Mouse (Mus musculus): ENCODE data around the gene Dgkb. TPM values are rescaled to one million over a fixed set of nuclear protein-coding genes. Genes with fewer than 3 reads are reported as not detected.
A peak's percentile ranks its signal among the peaks of the same experiment; 100 is the strongest.

Gene Dgkb
- polyA plus RNA-seq, 1 experiment from 2014 or later = 0.05 TPM

DNA sequence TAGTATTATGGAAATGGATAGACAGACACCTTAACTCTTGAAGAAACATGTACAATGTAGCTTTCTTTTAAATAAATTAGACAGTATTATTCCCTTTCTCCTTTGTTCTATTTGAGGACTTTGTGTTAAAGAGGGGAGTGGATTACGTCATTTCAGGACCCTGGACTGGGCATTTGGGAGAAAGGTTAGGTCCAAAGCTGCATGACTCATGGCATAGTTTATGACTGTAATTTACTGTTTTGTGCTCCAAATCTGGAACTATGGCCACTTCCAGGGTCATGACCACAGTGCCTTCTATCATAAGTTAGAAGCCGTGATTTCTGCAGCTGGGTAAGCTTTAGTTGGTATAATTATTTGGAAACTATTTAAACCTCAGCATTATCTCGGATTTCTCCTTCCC, 294.4 kb downstream of the Dgkb start:
- Histone ChIP-seq H3K4me3 (no peak overlapping the region), H3K9me3 (no peaks in the 10 kb centered on the region), H3K27ac (no peak overlapping the region), H3K27me3 (ENCODE audit: insufficient read depth, poor library complexity, severe bottlenecking) (no peaks in the 10 kb centered on the region), H3K36me3 (no peaks in the 10 kb centered on the region), H3K4me1 (no peaks in the 10 kb centered on the region)
- no peak for DNase-seq (ENCODE audit: low spot score)
- 77% methylated on average over 3 of the region's 3 CpGs for WGBS

DNA sequence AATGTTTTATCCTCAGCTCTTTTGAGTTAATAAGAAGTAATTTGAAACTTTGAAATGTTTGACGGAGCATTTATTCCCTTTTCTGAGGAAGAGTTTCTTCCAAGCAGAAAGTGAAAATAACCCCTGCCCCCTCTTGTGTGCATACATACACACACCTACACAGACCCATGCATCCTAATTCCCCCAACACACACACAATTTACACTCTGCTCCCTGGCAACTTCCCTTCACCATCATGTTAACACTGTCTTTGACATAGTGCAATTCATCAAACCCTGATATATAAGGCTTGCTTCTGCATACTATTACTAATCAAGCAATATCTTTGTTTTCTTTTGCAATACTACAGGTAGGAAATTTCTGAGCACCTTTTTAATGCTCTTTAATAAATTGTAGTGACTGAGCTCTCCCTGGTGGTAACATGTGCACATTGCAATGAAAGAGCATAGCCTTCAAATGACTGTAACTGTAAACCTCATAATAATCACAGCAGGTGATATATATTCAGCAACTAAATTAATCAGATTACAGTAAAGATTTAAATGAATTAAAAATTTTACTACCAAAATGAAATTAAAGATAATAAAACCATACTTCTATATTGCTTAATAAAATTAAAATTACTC, 297.6 kb downstream of the Dgkb start:
- no peaks in the 10 kb centered on the region for H3K36me3 ChIP-seq
- H3K9me3 ChIP-seq = no peaks in the 10 kb centered on the region
- no peaks in the 10 kb centered on the region for H3K4me1 ChIP-seq
- no peak overlapping the region for H3K4me3 ChIP-seq
- 73% methylated on average over 1 of the region's 1 CpGs for WGBS
- no peaks in the 10 kb centered on the region for H3K27me3 ChIP-seq (ENCODE audit: insufficient read depth, poor library complexity, severe bottlenecking)
- no peak for DNase-seq (ENCODE audit: low spot score)
- no peak overlapping the region for H3K27ac ChIP-seq

DNA sequence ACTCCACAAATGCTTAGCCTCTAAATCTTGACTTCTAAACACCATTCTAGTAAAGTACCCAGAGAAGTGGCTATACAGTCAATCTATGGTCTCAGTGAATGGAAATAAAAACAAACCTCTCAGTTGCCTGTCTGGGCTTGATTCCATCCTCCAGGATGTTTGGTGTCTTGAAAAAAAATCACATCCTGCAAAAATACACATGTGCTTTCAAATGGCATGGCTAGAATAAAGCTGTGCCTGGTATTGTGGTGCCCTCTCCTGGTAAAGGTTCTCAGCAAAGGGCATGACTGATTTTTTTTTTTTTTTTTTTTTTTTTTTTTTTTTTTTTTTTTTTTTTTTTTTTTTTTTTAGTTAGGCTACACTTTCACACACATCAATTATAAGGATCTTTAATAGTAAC, 306.0 kb downstream of the Dgkb start:
- Histone ChIP-seq H3K9me3 (no peaks in the 10 kb centered on the region), H3K27ac (no peak overlapping the region), H3K4me3 (no peak overlapping the region), H3K36me3 (no peaks in the 10 kb centered on the region), H3K4me1 (no peaks in the 10 kb centered on the region), H3K27me3 (ENCODE audit: insufficient read depth, poor library complexity, severe bottlenecking) (no peaks in the 10 kb centered on the region)
- DNase-seq (ENCODE audit: low spot score) = no peak

DNA sequence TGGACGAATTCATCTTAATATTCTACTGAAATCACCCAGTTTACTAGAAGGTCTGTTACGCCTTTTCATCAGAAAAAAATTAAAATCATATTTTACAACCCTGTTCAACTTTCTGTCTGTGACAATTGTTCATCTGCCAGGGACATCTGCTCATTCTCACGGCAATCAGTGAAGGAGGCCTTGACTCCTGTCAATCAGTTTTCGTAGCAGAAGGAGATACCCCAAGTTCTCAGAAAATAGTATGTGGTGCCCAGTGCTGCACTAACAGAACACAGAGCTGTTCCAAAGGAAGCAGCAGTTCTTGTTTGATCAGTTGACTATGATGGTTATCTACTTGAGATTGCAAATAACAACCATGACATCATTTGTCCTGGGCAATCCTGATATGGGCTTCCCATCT, 307.8 kb downstream of the Dgkb start:
- Histone ChIP-seq H3K9me3 (no peaks in the 10 kb centered on the region), H3K27ac (no peak overlapping the region), H3K36me3 (no peaks in the 10 kb centered on the region), H3K27me3 (ENCODE audit: insufficient read depth, poor library complexity, severe bottlenecking) (no peaks in the 10 kb centered on the region), H3K4me3 (no peak overlapping the region), H3K4me1 (no peaks in the 10 kb centered on the region)
- no peak for DNase-seq (ENCODE audit: low spot score)
- WGBS = 72% methylated on average over 4 of the region's 4 CpGs

DNA sequence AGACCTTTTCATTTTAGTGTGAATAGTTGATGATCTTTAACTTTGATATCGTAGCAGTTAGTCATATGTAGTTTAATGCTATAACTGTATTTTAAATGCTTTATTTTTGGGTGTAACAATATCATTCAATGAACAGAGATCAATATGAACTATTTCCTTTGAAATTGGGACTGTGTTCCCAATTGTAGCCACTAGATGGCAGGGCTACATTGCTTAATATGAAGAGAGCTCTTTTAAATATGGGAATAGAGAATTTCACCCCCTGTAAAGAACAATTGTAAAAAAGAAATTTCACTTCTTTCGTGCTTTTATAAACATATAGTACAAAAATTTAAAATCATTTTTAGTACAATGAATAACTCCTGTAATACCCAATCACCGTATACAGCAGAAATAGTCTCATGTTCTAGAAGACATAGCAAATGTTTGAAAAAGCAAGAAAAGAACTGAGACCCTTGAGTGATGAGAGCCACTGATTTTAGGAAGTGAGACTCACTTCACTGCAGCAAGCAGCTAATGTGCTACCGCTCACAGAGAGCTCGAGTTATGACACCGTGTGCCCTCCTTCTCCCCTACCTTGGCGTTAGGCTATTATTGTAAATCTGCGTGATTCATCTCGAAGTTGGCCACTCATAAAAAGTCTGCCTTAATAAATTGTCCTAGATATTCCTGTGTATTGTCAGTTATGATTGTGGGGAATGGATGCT, 312.8 kb downstream of the Dgkb start:
- WGBS = 59% methylated on average over 9 of the region's 9 CpGs
- H3K9me3 ChIP-seq = no peaks in the 10 kb centered on the region
- DNase-seq (ENCODE audit: low spot score) = no peak

DNA sequence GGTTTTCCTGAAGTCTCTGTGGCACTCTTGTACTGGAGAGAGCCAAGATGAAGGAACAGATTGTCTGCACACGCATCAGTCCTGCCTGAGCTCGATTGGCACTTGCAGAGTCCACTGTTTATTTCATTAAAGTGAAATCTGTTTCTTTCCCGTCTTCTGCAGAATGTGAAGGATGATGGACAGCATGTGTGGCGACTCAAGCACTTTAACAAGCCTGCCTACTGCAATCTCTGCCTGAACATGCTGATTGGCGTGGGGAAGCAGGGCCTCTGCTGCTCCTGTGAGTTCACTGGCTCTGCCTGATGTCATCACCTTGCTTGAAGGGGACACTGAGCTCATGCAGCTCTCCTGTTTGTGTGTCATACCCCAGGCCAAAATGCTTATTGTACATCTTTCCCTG, 318.9 kb downstream of the Dgkb start:
- peak overlapping the region; percentile 29; the same call in 1 of the 2 replicates for H3K27ac ChIP-seq
- no peaks in the 10 kb centered on the region for H3K27me3 ChIP-seq (ENCODE audit: insufficient read depth, poor library complexity, severe bottlenecking)
- 28% methylated on average over 5 of the region's 5 CpGs for WGBS
- no peaks in the 10 kb centered on the region for H3K4me1 ChIP-seq
- DNase-seq (ENCODE audit: low spot score) = peak; percentile 84
- H3K36me3 ChIP-seq = no peaks in the 10 kb centered on the region
- H3K9me3 ChIP-seq = no peaks in the 10 kb centered on the region
- peak overlapping the region; percentile 40; the same call in 1 of the 2 replicates for H3K4me3 ChIP-seq

More for the DNA sequence above, 312.8 kb downstream of the Dgkb start:
- H3K36me3 ChIP-seq = no peaks in the 10 kb centered on the region
- H3K4me3 ChIP-seq = no peak overlapping the region
- H3K4me1 ChIP-seq = no peaks in the 10 kb centered on the region
- H3K27me3 ChIP-seq (ENCODE audit: insufficient read depth, poor library complexity, severe bottlenecking) = no peaks in the 10 kb centered on the region
- no peak overlapping the region for H3K27ac ChIP-seq

DNA sequence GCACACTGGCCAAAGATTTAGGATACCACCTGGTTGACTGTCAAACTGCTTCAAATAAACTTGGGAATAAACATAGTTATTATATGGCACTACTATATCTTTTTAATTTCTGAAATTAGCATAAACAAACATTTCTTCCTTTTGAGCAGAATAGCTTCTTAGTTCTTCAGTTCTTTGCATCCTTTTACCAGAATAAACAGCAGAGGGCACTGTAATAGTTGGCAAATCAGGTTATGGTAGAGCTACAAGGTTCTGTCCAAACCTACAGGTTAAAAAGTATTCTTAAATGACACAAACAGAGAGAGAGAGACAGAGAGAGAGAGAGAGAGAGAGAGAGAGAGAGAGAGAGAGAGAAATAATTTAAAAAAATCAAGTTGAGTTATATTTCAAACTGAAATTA, 322.5 kb downstream of the Dgkb start:
- Histone ChIP-seq H3K27me3 (ENCODE audit: insufficient read depth, poor library complexity, severe bottlenecking) (no peaks in the 10 kb centered on the region), H3K36me3 (no peaks in the 10 kb centered on the region), H3K27ac (no peak overlapping the region), H3K4me1 (no peaks in the 10 kb centered on the region), H3K9me3 (no peaks in the 10 kb centered on the region), H3K4me3 (no peak overlapping the region)
- DNase-seq (ENCODE audit: low spot score) = no peak

DNA sequence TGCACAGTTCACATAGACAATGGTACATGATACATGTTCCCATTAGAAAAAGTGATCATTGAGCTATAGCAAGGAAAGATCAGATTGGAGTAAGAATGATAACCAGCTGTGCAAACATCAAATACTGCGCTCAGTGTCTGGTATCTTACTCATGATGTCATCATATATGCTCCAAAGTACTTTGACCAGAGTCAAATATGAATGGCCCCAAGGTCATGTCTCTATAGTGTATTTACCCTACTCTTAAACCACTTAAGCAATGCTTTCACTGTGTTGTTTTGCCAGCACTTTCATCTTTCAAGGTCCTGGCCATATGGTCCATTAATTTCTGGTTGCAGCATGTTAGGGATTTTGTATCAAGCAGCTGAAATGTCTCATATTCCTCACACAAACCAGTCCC, 415.1 kb downstream of the Dgkb start:
- no peak for DNase-seq (ENCODE audit: low spot score)
- no peak overlapping the region for H3K4me3 ChIP-seq
- no peaks in the 10 kb centered on the region for H3K27me3 ChIP-seq (ENCODE audit: insufficient read depth, poor library complexity, severe bottlenecking)
- H3K36me3 ChIP-seq = no peaks in the 10 kb centered on the region
- H3K4me1 ChIP-seq = no peaks in the 10 kb centered on the region
- no peak overlapping the region for H3K27ac ChIP-seq
- WGBS = 74% methylated on average over 1 of the region's 1 CpGs
- H3K9me3 ChIP-seq = no peaks in the 10 kb centered on the region

DNA sequence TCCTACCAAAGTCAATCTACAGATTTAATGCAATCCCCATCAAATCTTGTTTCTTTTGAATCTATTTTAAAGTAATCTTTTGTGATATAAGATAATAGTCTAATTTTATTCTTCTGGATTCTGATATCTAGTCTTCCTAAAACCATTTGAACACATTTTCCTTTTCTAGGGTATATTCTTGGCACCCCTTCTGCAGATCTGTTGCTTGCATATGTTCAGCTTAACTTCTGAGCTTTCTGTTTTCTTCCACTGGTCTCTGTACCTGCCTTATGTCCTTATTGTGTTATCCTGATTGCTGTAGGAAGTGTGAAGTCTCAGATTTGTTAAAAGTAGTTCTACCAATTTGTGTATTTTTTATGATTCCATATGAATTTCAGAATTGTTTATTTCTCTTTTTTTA, 451.3 kb downstream of the Dgkb start:
- H3K4me3 ChIP-seq = no peak overlapping the region
- no peaks in the 10 kb centered on the region for H3K9me3 ChIP-seq
- no peaks in the 10 kb centered on the region for H3K36me3 ChIP-seq
- no peak overlapping the region for H3K27ac ChIP-seq
- DNase-seq (ENCODE audit: low spot score) = no peak
- no peaks in the 10 kb centered on the region for H3K27me3 ChIP-seq (ENCODE audit: insufficient read depth, poor library complexity, severe bottlenecking)
- H3K4me1 ChIP-seq = no peaks in the 10 kb centered on the region

DNA sequence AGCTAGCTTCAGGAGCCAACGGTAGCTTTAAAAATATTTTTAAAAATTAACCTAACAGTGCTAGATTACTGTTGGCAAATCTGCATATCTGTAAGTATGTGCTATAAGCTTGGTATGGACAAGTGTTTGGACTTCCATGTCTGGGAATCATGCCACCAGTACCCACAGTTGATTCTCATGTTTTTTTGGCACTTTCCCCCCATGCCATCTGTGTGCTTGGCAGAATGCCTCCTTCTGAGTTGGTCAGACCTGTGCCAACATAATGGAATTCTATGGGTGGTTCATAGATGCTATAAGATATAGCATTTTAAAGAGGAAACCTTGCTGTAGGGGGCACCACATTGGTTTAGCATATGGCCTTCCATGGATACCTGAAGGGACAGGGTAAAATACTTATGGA, 484.0 kb downstream of the Dgkb start:
- H3K36me3 ChIP-seq = no peaks in the 10 kb centered on the region
- no peaks in the 10 kb centered on the region for H3K4me1 ChIP-seq
- DNase-seq (ENCODE audit: low spot score) = no peak
- whole genome bisulfite sequencing = 81% methylated on average over 1 of the region's 1 CpGs
- H3K9me3 ChIP-seq = no peaks in the 10 kb centered on the region
- no peak overlapping the region for H3K4me3 ChIP-seq
- H3K27me3 ChIP-seq (ENCODE audit: insufficient read depth, poor library complexity, severe bottlenecking) = no peaks in the 10 kb centered on the region
- no peak overlapping the region for H3K27ac ChIP-seq

DNA sequence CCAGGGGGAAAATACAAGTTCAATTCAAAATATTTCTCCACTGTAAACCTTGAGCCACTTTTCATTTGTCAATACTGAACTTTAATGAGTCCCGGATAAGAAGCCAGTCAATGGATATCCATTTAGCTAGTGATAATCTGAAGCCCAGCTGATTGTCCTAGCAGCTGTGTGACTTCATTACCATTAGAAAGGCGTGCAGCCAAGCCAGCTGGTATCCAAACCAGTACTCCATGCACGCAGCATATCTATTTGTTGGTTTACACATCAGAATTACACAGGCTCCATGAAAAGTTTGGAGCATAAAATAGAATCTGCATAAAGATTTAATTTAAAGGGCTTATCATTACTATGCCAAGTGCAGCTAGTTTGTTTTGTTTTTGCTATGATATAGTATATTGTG, 486.3 kb downstream of the Dgkb start:
- Histone ChIP-seq H3K4me1 (no peaks in the 10 kb centered on the region), H3K9me3 (no peaks in the 10 kb centered on the region), H3K27ac (no peak overlapping the region), H3K27me3 (ENCODE audit: insufficient read depth, poor library complexity, severe bottlenecking) (no peaks in the 10 kb centered on the region), H3K4me3 (no peak overlapping the region), H3K36me3 (no peaks in the 10 kb centered on the region)
- WGBS = 76% methylated on average over 3 of the region's 3 CpGs
- no peak for DNase-seq (ENCODE audit: low spot score)

DNA sequence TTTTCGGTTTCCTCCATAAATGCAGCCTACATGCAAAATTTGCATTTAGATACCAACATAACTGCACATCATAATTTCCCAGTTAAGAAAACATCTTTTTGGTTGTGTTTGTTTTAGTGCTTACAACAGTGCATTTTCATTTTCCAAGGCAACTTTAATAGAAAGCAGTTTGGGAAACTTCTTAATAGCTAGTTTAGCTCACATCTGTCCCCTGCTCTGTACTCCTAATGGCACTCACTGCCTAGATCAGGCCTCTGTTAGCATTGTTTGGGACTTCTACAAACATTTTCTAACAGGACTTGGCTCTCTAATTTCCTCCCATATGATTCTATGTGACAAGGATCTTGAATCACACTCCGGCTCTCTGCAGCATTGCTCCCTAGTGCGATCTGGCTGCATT, 486.7 kb downstream of the Dgkb start:
- no peaks in the 10 kb centered on the region for H3K27me3 ChIP-seq (ENCODE audit: insufficient read depth, poor library complexity, severe bottlenecking)
- no peaks in the 10 kb centered on the region for H3K36me3 ChIP-seq
- DNase-seq (ENCODE audit: low spot score) = no peak
- H3K9me3 ChIP-seq = no peaks in the 10 kb centered on the region
- no peak overlapping the region for H3K4me3 ChIP-seq
- no peaks in the 10 kb centered on the region for H3K4me1 ChIP-seq
- no peak overlapping the region for H3K27ac ChIP-seq
- 92% methylated on average over 3 of the region's 3 CpGs for WGBS

DNA sequence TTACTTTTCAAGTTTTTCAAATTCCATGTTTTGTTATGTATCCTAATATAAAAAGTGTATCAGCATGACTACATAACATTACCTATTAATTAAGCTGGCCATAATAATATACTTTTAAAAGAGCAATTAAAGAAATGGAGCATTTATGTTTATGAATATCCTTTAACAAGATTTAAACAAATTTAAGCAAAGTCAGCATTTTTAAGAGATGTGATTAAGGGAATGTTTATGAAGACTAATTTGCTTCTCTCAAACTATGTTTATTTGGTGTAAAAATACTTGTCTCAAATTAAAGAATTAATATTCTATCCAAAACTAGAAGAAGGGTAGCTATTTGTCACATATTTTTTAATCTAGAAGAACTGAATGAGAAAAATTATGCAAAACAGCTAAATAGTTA, 492.4 kb downstream of the Dgkb start:
- Histone ChIP-seq H3K9me3 (no peaks in the 10 kb centered on the region), H3K4me1 (no peaks in the 10 kb centered on the region), H3K36me3 (no peaks in the 10 kb centered on the region), H3K4me3 (no peak overlapping the region), H3K27me3 (ENCODE audit: insufficient read depth, poor library complexity, severe bottlenecking) (no peaks in the 10 kb centered on the region), H3K27ac (no peak overlapping the region)
- DNase-seq (ENCODE audit: low spot score) = no peak

DNA sequence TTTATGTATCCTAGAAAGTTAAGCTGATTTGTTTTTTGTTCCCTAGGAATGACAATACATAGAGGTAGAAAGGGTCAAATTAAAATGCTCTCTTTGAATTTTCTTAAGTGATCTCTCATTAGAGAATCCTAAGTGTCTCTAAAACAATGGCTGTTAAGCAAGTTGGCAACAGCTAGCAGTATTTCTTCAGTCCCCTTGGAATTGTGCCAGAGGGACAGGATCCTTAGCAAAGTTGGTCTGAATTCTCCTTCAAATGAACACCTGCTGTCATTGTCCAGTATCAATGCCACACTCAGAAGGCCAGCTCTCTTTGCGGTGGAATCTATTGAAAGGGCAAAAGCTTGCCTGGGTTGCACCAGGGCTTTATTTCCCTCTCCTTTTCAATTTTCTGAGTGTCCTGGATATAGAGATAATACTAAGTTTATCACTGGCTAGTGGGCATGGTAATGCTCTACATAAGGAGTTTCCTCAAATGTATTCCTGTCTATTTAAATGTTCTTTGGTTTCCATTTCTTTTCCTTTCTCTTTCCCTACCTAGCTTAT, 510.3 kb downstream of the Dgkb start:
- 76% methylated on average over 1 of the region's 1 CpGs for WGBS
- Histone ChIP-seq H3K9me3 (no peaks in the 10 kb centered on the region), H3K36me3 (no peaks in the 10 kb centered on the region), H3K27ac (no peak overlapping the region), H3K27me3 (ENCODE audit: insufficient read depth, poor library complexity, severe bottlenecking) (no peaks in the 10 kb centered on the region), H3K4me3 (no peak overlapping the region), H3K4me1 (no peaks in the 10 kb centered on the region)
- no peak for DNase-seq (ENCODE audit: low spot score)

All from heart, embryonic 10.5 days (tissue).